Mouse (Mus musculus) C2C12 (cell line): ENCODE results near the gene Wdsub1.

Experiments
- CEBPB ChIP-seq: IDR thresholded peaks from one replicate; pipeline ENCODE4 v1.6.1; 2011; ENCODE audit warnings: low read depth, mild to moderate bottlenecking, control low read depth, moderate library complexity
- CTCF ChIP-seq: IDR thresholded peaks from one replicate; pipeline ENCODE4 v1.5.1; 2011; ENCODE audit not compliant: control insufficient read depth, insufficient read depth, insufficient read length
- FOSL1 ChIP-seq: IDR thresholded peaks from one replicate; pipeline ENCODE4 v1.8.0; 2011; ENCODE audit warnings: mild to moderate bottlenecking, low read length; ENCODE audit not compliant: poor library complexity, insufficient read depth, severe bottlenecking
- MAX ChIP-seq: IDR thresholded peaks from one replicate; pipeline ENCODE4 v1.6.1; 2011; ENCODE audit warnings: mild to moderate bottlenecking, control low read depth
- MYOD1 ChIP-seq: IDR thresholded peaks from one replicate; pipeline ENCODE4 v1.6.1; 2011; ENCODE audit warnings: low read depth; ENCODE audit not compliant: control insufficient read depth, insufficient read length
- MYOG ChIP-seq: IDR thresholded peaks from one replicate; pipeline ENCODE4 v1.6.1; 2011; ENCODE audit not compliant: control insufficient read depth, insufficient read length; ENCODE audit errors: extremely low read depth
- USF1 ChIP-seq: IDR thresholded peaks from one replicate; pipeline ENCODE4 v1.6.1; 2011; ENCODE audit warnings: low read depth, mild to moderate bottlenecking, control low read depth, moderate library complexity

DNA sequence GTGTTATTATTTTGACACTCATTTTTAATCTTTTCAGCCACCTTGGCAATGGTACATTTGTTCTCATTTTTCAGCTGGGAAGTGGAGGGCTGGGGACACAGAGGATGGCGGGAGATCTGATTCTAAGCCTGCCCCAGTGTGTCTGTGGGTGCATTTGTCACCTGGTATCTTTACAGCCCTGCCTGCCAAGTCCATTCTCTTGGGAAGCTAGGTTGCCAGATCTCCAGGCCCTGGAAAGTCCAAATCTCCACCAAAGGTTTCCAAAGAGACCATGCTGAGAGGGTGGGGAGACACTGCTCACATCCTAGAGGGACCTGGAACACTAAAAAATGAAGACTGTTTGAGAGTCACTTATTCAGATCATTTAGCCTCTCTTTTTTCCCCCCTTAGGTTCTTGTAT lies 71.1 kb downstream of the Wdsub1 start:
- TF ChIP-seq CTCF: no peak
- TF ChIP-seq USF1: no peak
- no peak for TF ChIP-seq MYOD1
- TF ChIP-seq FOSL1: no peak
- TF ChIP-seq MYOG: no peak
- no peak for TF ChIP-seq MAX
- TF ChIP-seq CEBPB: no peak
